Comparison of ENCODE assay signal across 11 mouse cellular contexts in genomic region chr8:117526185-117526584, GRCm38 (mm10). TPM values are rescaled to one million over a fixed set of nuclear protein-coding genes. Genes with fewer than 3 reads are reported as not detected.
A peak's percentile ranks its signal among the peaks of the same experiment; 100 is the strongest.
DNase-seq lines count a peak whose midpoint lies in the region; ATAC-seq lines count a peak whose summit lies in the region.
"Had no signal": no experiment of that assay in that cellular context is flagged by ENCODE, and none has a peak within 500 bp of the region (broad histone marks: within the 10 kb centered on the region; RNA-seq: fewer than 3 reads in every experiment).

No protein-coding gene starts in this region.

- no peak overlapping the region for H3K9ac ChIP-seq in heart, embryonic 12.5 days
- no peak overlapping the region for H3K9ac ChIP-seq in forebrain, embryonic 15.5 days (replicated peaks)
- H3K9ac ChIP-seq: forebrain, embryonic 12.5 days had no signal

- no peak for ATAC-seq in heart, embryonic 12.5 days (ENCODE audit: insufficient number of reproducible peaks, low FRiP score)
- ATAC-seq in forebrain, embryonic 15.5 days (replicated peaks): no peak

- peak overlapping the region; percentile 56; the same call in 1 of the 2 replicates for H3K27ac ChIP-seq in heart, embryonic 10.5 days
- H3K27ac ChIP-seq in heart, embryonic 12.5 days (ENCODE audit: poor library complexity, severe bottlenecking): no peak overlapping the region
- peak overlapping the region; percentile 84 for H3K27ac ChIP-seq in macrophage
- H3K27ac ChIP-seq in forebrain, embryonic 15.5 days (replicated peaks): no peak overlapping the region
- H3K27ac ChIP-seq: forebrain, embryonic 12.5 days had no signal

- H3K4me2 ChIP-seq in heart, embryonic 12.5 days: no peak overlapping the region
- H3K4me2 ChIP-seq in forebrain, embryonic 15.5 days (replicated peaks): no peak overlapping the region
- H3K4me2 ChIP-seq: forebrain, embryonic 12.5 days had no signal

- 26% methylated on average over 2 of the region's 2 CpGs for WGBS in heart, embryonic 10.5 days
- 39% methylated on average over 2 of the region's 2 CpGs for WGBS in heart, embryonic 12.5 days
- 4% methylated on average over 2 of the region's 2 CpGs for WGBS in macrophage (ENCODE audit: missing documents)
- 37% methylated on average over 2 of the region's 2 CpGs for WGBS in forebrain, embryonic 15.5 days

- H3K4me3 ChIP-seq in heart, embryonic 10.5 days: no peak overlapping the region
- no peak overlapping the region for H3K4me3 ChIP-seq in heart, embryonic 12.5 days
- no peak overlapping the region for H3K4me3 ChIP-seq in macrophage (ENCODE audit: inconsistent target)
- H3K4me3 ChIP-seq in forebrain, embryonic 15.5 days: no peak overlapping the region
- H3K4me3 ChIP-seq: forebrain, embryonic 12.5 days had no signal

- DNase-seq in heart, embryonic 10.5 days (ENCODE audit: low spot score): no peak
- peak; percentile 71 for DNase-seq in A20 (ENCODE audit: low read depth, low spot score)
- peak; percentile 10 for DNase-seq in heart, postnatal 25 days (ENCODE audit: low spot score)
- no peak for DNase-seq in cerebellum, postnatal 10 days
- DNase-seq in layer of hippocampus, postnatal 25 days (ENCODE audit: extremely low spot score in 1 of 2, low spot score in 1 of 2): no peak
- DNase-seq: layer of hippocampus, postnatal 36 days had no signal

- H3K9me3 ChIP-seq in heart, embryonic 10.5 days: no peaks in the 10 kb centered on the region
- no peaks in the 10 kb centered on the region for H3K9me3 ChIP-seq in heart, embryonic 12.5 days (replicated peaks)
- H3K9me3 ChIP-seq in forebrain, embryonic 15.5 days: no peaks in the 10 kb centered on the region
- H3K9me3 ChIP-seq: forebrain, embryonic 12.5 days had no signal

- H3K27me3 ChIP-seq in heart, embryonic 10.5 days (ENCODE audit: insufficient read depth, poor library complexity, severe bottlenecking): no peaks in the 10 kb centered on the region
- H3K27me3 ChIP-seq in heart, embryonic 12.5 days (replicated peaks): no peaks in the 10 kb centered on the region
- H3K27me3 ChIP-seq in forebrain, embryonic 15.5 days: no peaks in the 10 kb centered on the region
- H3K27me3 ChIP-seq: forebrain, embryonic 12.5 days had no signal

- H3K4me1 ChIP-seq in heart, embryonic 10.5 days: peaks cover 23% of the 10 kb centered on the region
- peaks cover 16% of the 10 kb centered on the region for H3K4me1 ChIP-seq in heart, embryonic 12.5 days (replicated peaks)
- H3K4me1 ChIP-seq in forebrain, embryonic 15.5 days: no peaks in the 10 kb centered on the region

- H3K36me3 ChIP-seq in heart, embryonic 10.5 days: no peaks in the 10 kb centered on the region
- H3K36me3 ChIP-seq in heart, embryonic 12.5 days: no peaks in the 10 kb centered on the region
- no peaks in the 10 kb centered on the region for H3K36me3 ChIP-seq in macrophage (ENCODE audit: inconsistent target)
- no peaks in the 10 kb centered on the region for H3K36me3 ChIP-seq in forebrain, embryonic 15.5 days
- H3K36me3 ChIP-seq: forebrain, embryonic 12.5 days; G1E had no signal

- H3K79me2 ChIP-seq in macrophage (ENCODE audit: inconsistent target): peaks cover 97% of the 10 kb centered on the region

- intact Hi-C loops in heart, postnatal 25 days (cut with DNase I): no loop called here

RNA-seq across cellular contexts. Expression of gene Plcg2, which starts 28.1 kb away (rescaled TPM):
- polyA plus RNA-seq in heart, embryonic 10.5 days (2016; fragmentation: Nextera tagmentation; extraction: Ambion mirVana): 6.8 and 8.3 TPM in 2 replicates
- 8.4 and 9.2 TPM in 2 replicates for polyA plus RNA-seq in heart, embryonic 12.5 days (2016; fragmentation: Nextera tagmentation; extraction: Ambion mirVana)
- total RNA-seq in heart, postnatal 25 days (2021): 1 to 10 TPM; 6.2 to 6.7 TPM
- 100 to 1,000 TPM in 16 of 26 experiments, 10 to 100 TPM in 10; 36.1 to 132 (median 108) TPM for total RNA-seq in macrophage (2018; cell fraction: chromatin; rRNA removed)
- total RNA-seq in macrophage (2018; cell fraction: cytosol; rRNA removed): 10 to 100 TPM; 61.8 to 93.0 (median 74.5) TPM
- 100 to 1,000 TPM in 2 of 26 experiments, 10 to 100 TPM in 24; 48.9 to 105 (median 82.0) TPM for total RNA-seq in macrophage (2018; cell fraction: nucleus; rRNA removed)
- polyA plus RNA-seq in macrophage (2018): 60.7 to 76.4 TPM (median 68.0 TPM) in 3 replicates
- 0.86 and 0.89 TPM in 2 replicates for polyA plus RNA-seq in forebrain, embryonic 15.5 days (2015; fragmentation: Nextera tagmentation; extraction: Ambion mirVana)
- 1 to 10 TPM; 3.8 to 4.0 TPM for total RNA-seq in layer of hippocampus, postnatal 25 days (2021)
- total RNA-seq: G1E had no signal
- polyA plus RNA-seq: G1E had no signal

Comparison
In these comparisons a context has a peak if more than half of its experiments do, and no peak if none do; other contexts are left out.
1. DNase-seq: peak in A20 (single experiment) and heart, postnatal 25 days (single experiment); none in heart, embryonic 10.5 days (single experiment), cerebellum, postnatal 10 days (0 of 2) and layer of hippocampus, postnatal 25 days (0 of 2).
2. H3K27ac ChIP-seq: peak in heart, embryonic 10.5 days (single experiment) and macrophage (single experiment); none in heart, embryonic 12.5 days (single experiment) and forebrain, embryonic 15.5 days (single experiment).